Mouse (Mus musculus) testis, postnatal 14 days (tissue): ENCODE measurements at regions not wholly inside any gene's neighbourhood (a gene's known extent, or its start where the extent isn't known, plus 50 kb on each side); places are given as distances from the start of the nearest gene placed in this dataset.

Source experiments
- DNase-seq: peaks from one replicate; pipeline ENCODE4 v3.0.0; 2021; ENCODE audit warnings: low spot score

- no peak for DNase-seq
Observed at GRCm38 (mm10) chr13:80798863-80799817, 84.0 kb upstream of the Arrdc3 start.

- DNase-seq: peak; percentile 6
Observed at GRCm38 (mm10) chr13:80806172-80806571, 77.0 kb upstream of the Arrdc3 start.

GRCm38 (mm10) chr13:80827037-80827471 is 56.1 kb upstream of the Arrdc3 start:
- no peak for DNase-seq
